Mouse (Mus musculus) ES-Bruce4 (cell line): Measurements from ENCODE around the gene Setd7. TPM values are rescaled to one million over a fixed set of nuclear protein-coding genes. Genes with fewer than 3 reads are reported as not detected.
"Not testable (repeated sequence)": the region's sequence is repeated elsewhere in the genome, so short reads cannot be mapped to it uniquely, and the experiment has no call there.

Experiments
- H3K27ac ChIP-seq: 2 replicates; pipeline ENCODE4 v1.5.1; 2012; ENCODE audit warnings: low read length, inconsistent platforms; ENCODE audit not compliant: insufficient read depth
- H3K27me3 ChIP-seq: 2 replicates; pipeline ENCODE4 v1.6.1; 2012; ENCODE audit warnings: mild to moderate bottlenecking, low read length, inconsistent platforms; ENCODE audit not compliant: control insufficient read depth, poor library complexity, insufficient read depth, severe bottlenecking
- H3K36me3 ChIP-seq: 2 replicates; pipeline ENCODE4 v1.6.1; 2012; ENCODE audit warnings: inconsistent platforms, mild to moderate bottlenecking, low read length, moderate library complexity; ENCODE audit not compliant: control insufficient read depth, poor library complexity, insufficient read depth, severe bottlenecking
- H3K4me1 ChIP-seq: one replicate; pipeline ENCODE4 v1.8.1; 2011; ENCODE audit warnings: low read length; ENCODE audit not compliant: control insufficient read depth, insufficient read depth
- H3K4me3 ChIP-seq: 2 replicates; pipeline ENCODE4 v1.5.1; 2011; ENCODE audit warnings: low read depth, mild to moderate bottlenecking, low read length
- H3K9ac ChIP-seq: 2 replicates; pipeline ENCODE4 v1.6.1; 2012; ENCODE audit warnings: low read depth, mild to moderate bottlenecking, inconsistent platforms; ENCODE audit not compliant: poor library complexity, severe bottlenecking
- H3K9me3 ChIP-seq: replicated peaks from 2 replicates; pipeline ENCODE4 v1.6.1; 2012; ENCODE audit warnings: mild to moderate bottlenecking, low read length, inconsistent platforms; ENCODE audit not compliant: control insufficient read depth, poor library complexity, insufficient read depth, severe bottlenecking
- CTCF ChIP-seq: IDR thresholded peaks from one replicate; pipeline ENCODE4 v1.8.1; 2011; ENCODE audit warnings: low read depth, low read length
- EP300 ChIP-seq: IDR thresholded peaks from 2 replicates; pipeline ENCODE4 v1.6.1; 2011; ENCODE audit warnings: low read depth, low read length; ENCODE audit not compliant: insufficient read depth
- POLR2A ChIP-seq: IDR thresholded peaks from one replicate; pipeline ENCODE4 v1.8.1; 2011; ENCODE audit warnings: low read length; ENCODE audit not compliant: insufficient read depth
- polyA plus RNA-seq: library from polyadenylated mRNA; stranded (reverse); fragments of >200 nt; gene quantifications from 2 replicates; pipeline ENCODE4 v1.2.4, GENCODE M21; 2011; ENCODE audit warnings: low read depth; ENCODE audit not compliant: missing spikeins, insufficient read depth, insufficient read length

Setd7 gene
- polyA plus RNA-seq, 1 experiment: 46.1 TPM

GRCm38 (mm10) chr3:51583574-51584391 lies 23.1 kb upstream of the Setd7 start:
- no peak overlapping the region for H3K9ac ChIP-seq
- no peaks in the 10 kb centered on the region for H3K9me3 ChIP-seq
- no peaks in the 10 kb centered on the region for H3K36me3 ChIP-seq
- TF ChIP-seq CTCF (peak; percentile 45), POLR2A (no peak)
- H3K4me3 ChIP-seq: no peak overlapping the region
- H3K27me3 ChIP-seq: no peaks in the 10 kb centered on the region
- H3K27ac ChIP-seq: no peak overlapping the region
- no peaks in the 10 kb centered on the region for H3K4me1 ChIP-seq

GRCm38 (mm10) chr3:51579243-51579642 lies 18.6 kb upstream of the Setd7 start:
- not testable (repeated sequence) for H3K4me3 ChIP-seq, H3K9me3 ChIP-seq, H3K27ac ChIP-seq, H3K36me3 ChIP-seq, H3K27me3 ChIP-seq, H3K4me1 ChIP-seq, H3K9ac ChIP-seq

- Histone ChIP-seq H3K27ac (no peak overlapping the region), H3K36me3 (no peaks in the 10 kb centered on the region), H3K9me3 (no peaks in the 10 kb centered on the region), H3K9ac (no peak overlapping the region), H3K27me3 (no peaks in the 10 kb centered on the region), H3K4me1 (peaks cover 3% of the 10 kb centered on the region), H3K4me3 (no peak overlapping the region)
- TF ChIP-seq POLR2A (no peak), EP300 (no peak), CTCF (no peak)
Observed at GRCm38 (mm10) chr3:51577816-51578749, 17.4 kb upstream of the Setd7 start.

GRCm38 (mm10) chr3:51577359-51577758 lies 16.7 kb upstream of the Setd7 start:
- Histone ChIP-seq H3K27ac (no peak overlapping the region), H3K4me1 (peaks cover 3% of the 10 kb centered on the region), H3K9ac (no peak overlapping the region), H3K36me3 (no peaks in the 10 kb centered on the region), H3K27me3 (no peaks in the 10 kb centered on the region), H3K9me3 (no peaks in the 10 kb centered on the region), H3K4me3 (no peak overlapping the region)
- TF ChIP-seq CTCF (no peak), POLR2A (no peak), EP300 (no peak)

GRCm38 (mm10) chr3:51573915-51574314 lies 13.2 kb upstream of the Setd7 start:
- Histone ChIP-seq H3K4me1 (peaks cover 3% of the 10 kb centered on the region), H3K4me3 (no peak overlapping the region), H3K27me3 (no peaks in the 10 kb centered on the region), H3K27ac (no peak overlapping the region), H3K9ac (no peak overlapping the region), H3K36me3 (no peaks in the 10 kb centered on the region), H3K9me3 (no peaks in the 10 kb centered on the region)
- no peak for TF ChIP-seq EP300
- no peak for TF ChIP-seq CTCF
- TF ChIP-seq POLR2A: no peak

GRCm38 (mm10) chr3:51570200-51570599 lies 9.5 kb upstream of the Setd7 start:
- Histone ChIP-seq H3K9me3 (no peaks in the 10 kb centered on the region), H3K4me1 (no peaks in the 10 kb centered on the region), H3K4me3 (no peak overlapping the region), H3K36me3 (no peaks in the 10 kb centered on the region), H3K27ac (no peak overlapping the region), H3K27me3 (no peaks in the 10 kb centered on the region), H3K9ac (no peak overlapping the region)
- TF ChIP-seq CTCF: no peak
- no peak for TF ChIP-seq EP300
- TF ChIP-seq POLR2A: no peak
